ENCODE assay signal across 4 mouse cellular contexts in genomic region chr3:32745426-32745825, GRCm38 (mm10). TPM values are rescaled to one million over a fixed set of nuclear protein-coding genes. Genes with fewer than 3 reads are reported as not detected.
A peak's percentile ranks its signal among the peaks of the same experiment; 100 is the strongest.
DNase-seq lines count a peak whose midpoint lies in the region.
"Not testable (repeated sequence)": the region's sequence is repeated elsewhere in the genome, so short reads cannot be mapped to it uniquely, and the experiment has no call there.

No protein-coding gene starts in this region.

- DNase-seq in ES-CJ7 (ENCODE audit: low read depth, low spot score) (peak; percentile 63), R1 (ENCODE audit: low read depth, low spot score) (peak; percentile 88), ZHBTc4 (ENCODE audit: low read depth, low spot score) (peak; percentile 40)
- not testable (repeated sequence) for DNase-seq in ES-E14 (ENCODE audit: low read depth, low spot score)

- peak overlapping the region; percentile 57; the same call in 1 of the 2 replicates for H3K27ac ChIP-seq in ES-E14 (ENCODE audit: insufficient read depth, low read depth, low read length, poor library complexity, severe bottlenecking)

- H3K4me1 ChIP-seq in ES-E14 (ENCODE audit: control insufficient read depth in 2 of 2, insufficient read depth in 2 of 2, low read length in 2 of 2, poor library complexity in 1 of 2): not testable (repeated sequence)

- not testable (repeated sequence) for H3K9me3 ChIP-seq in ES-E14 (ENCODE audit: control insufficient read depth, insufficient read depth, low read depth, low read length)

- H3K9ac ChIP-seq in ES-E14 (ENCODE audit: insufficient read depth, low read depth, low read length, poor library complexity, severe bottlenecking): not testable (repeated sequence)

- peaks cover 26% of the 10 kb centered on the region for H3K36me3 ChIP-seq in ES-E14 (ENCODE audit: control insufficient read depth, insufficient read depth, low read length, poor library complexity, severe bottlenecking)

- in situ Hi-C loops in ES-E14 (cut with MboI; ENCODE audit: low sequenced_read_pairs in 2 of 2, unreplicated experiment in 2 of 2): not testable (repeated sequence)

- H3K4me3 ChIP-seq in ES-E14 (ENCODE audit: insufficient read depth in 1 of 2, low read depth in 1 of 2, low read length in 2 of 2, poor library complexity in 1 of 2, severe bottlenecking in 1 of 2): not testable (repeated sequence)

RNA-seq across cellular contexts. Expression of gene Mrpl47, which starts 8.0 kb away (rescaled TPM):
- 34.9 and 40.3 TPM in 2 replicates for total RNA-seq in ES-E14 (2012; rRNA removed)

RNA-seq across cellular contexts. Expression of gene Ndufb5, which starts 8.6 kb away (rescaled TPM):
- total RNA-seq in ES-E14 (2012; rRNA removed): 199 and 237 TPM in 2 replicates

RNA-seq across cellular contexts. Expression of gene Actl6a, which starts 39.3 kb away (rescaled TPM):
- 160 and 178 TPM in 2 replicates for total RNA-seq in ES-E14 (2012; rRNA removed)
